Mouse (Mus musculus): ENCODE measurements around the gene Akr1c20. TPM values are rescaled to one million over a fixed set of nuclear protein-coding genes. Genes with fewer than 3 reads are reported as not detected.

Gene Akr1c20
- polyA plus RNA-seq (2014; fragmentation: Nextera tagmentation; extraction: Ambion mirVana), result not detected in 2 replicates

- H3K4me3 ChIP-seq (ENCODE audit: low read depth, low read length), result no peak within 1 kb of the TSS
- no peaks in the 10 kb centered on the region for H3K9me3 ChIP-seq (ENCODE audit: control insufficient read depth, low read length)
- 87% methylated on average over 2 of the region's 2 CpGs for WGBS
- no peaks in the 10 kb centered on the region for H3K4me1 ChIP-seq (ENCODE audit: control insufficient read depth, insufficient read depth, low read length)
- DNase-seq (ENCODE audit: low spot score) (no peak), ATAC-seq (ENCODE audit: insufficient read depth, low FRiP score, low TSS enrichment) (no peak)
- H3K9ac ChIP-seq (ENCODE audit: low read length), result no peak within 1 kb of the TSS
- H3K4me2 ChIP-seq (ENCODE audit: low read depth), result no peak within 1 kb of the TSS
- H3K27me3 ChIP-seq (ENCODE audit: control insufficient read depth, insufficient read depth, low read length), result no peaks in the 10 kb centered on the region
- H3K27ac ChIP-seq (ENCODE audit: low read depth, low read length), result no peak within 1 kb of the TSS
- H3K36me3 ChIP-seq (ENCODE audit: control insufficient read depth, insufficient read depth, low read length), result no peaks in the 10 kb centered on the region
Measured at GRCm38 (mm10) chr13:4523201-4523838, at the start of gene Akr1c20. Gene Akr1c20 (minus strand): TSS chr13:4523345.

GRCm38 (mm10) chr13:4565996-4566395 lies 42.9 kb upstream of the Akr1c20 start:
- WGBS, result 84% methylated on average over 2 of the region's 2 CpGs

GRCm38 (mm10) chr13:4560500-4560899 lies 37.4 kb upstream of the Akr1c20 start:
- Histone ChIP-seq H3K4me2 (ENCODE audit: low read depth) (no peak overlapping the region), H3K9me3 (ENCODE audit: control insufficient read depth, low read length) (no peaks in the 10 kb centered on the region), H3K36me3 (ENCODE audit: control insufficient read depth, insufficient read depth, low read length) (no peaks in the 10 kb centered on the region), H3K27me3 (ENCODE audit: control insufficient read depth, insufficient read depth, low read length) (no peaks in the 10 kb centered on the region), H3K27ac (ENCODE audit: low read depth, low read length) (no peak overlapping the region), H3K4me1 (ENCODE audit: control insufficient read depth, insufficient read depth, low read length) (no peaks in the 10 kb centered on the region), H3K4me3 (ENCODE audit: low read depth, low read length) (no peak overlapping the region), H3K9ac (ENCODE audit: low read length) (no peak overlapping the region)
- ATAC-seq (ENCODE audit: insufficient read depth, low FRiP score, low TSS enrichment), result no peak
- DNase-seq (ENCODE audit: low spot score), result no peak

More at GRCm38 (mm10) chr13:4565996-4566395, 42.9 kb upstream of the Akr1c20 start:
- H3K4me2 ChIP-seq (ENCODE audit: low read depth), result no peak overlapping the region
- H3K36me3 ChIP-seq (ENCODE audit: control insufficient read depth, insufficient read depth, low read length), result no peaks in the 10 kb centered on the region
- no peaks in the 10 kb centered on the region for H3K4me1 ChIP-seq (ENCODE audit: control insufficient read depth, insufficient read depth, low read length)
- H3K9me3 ChIP-seq (ENCODE audit: control insufficient read depth, low read length), result no peaks in the 10 kb centered on the region
- H3K4me3 ChIP-seq (ENCODE audit: low read depth, low read length), result no peak overlapping the region
- no peak overlapping the region for H3K9ac ChIP-seq (ENCODE audit: low read length)
- ATAC-seq (ENCODE audit: insufficient read depth, low FRiP score, low TSS enrichment) (no peak), DNase-seq (ENCODE audit: low spot score) (no peak)
- no peaks in the 10 kb centered on the region for H3K27me3 ChIP-seq (ENCODE audit: control insufficient read depth, insufficient read depth, low read length)
- no peak overlapping the region for H3K27ac ChIP-seq (ENCODE audit: low read depth, low read length)

- Histone ChIP-seq H3K9me3 (ENCODE audit: control insufficient read depth, low read length) (no peaks in the 10 kb centered on the region), H3K4me3 (ENCODE audit: low read depth, low read length) (no peak overlapping the region), H3K9ac (ENCODE audit: low read length) (no peak overlapping the region), H3K36me3 (ENCODE audit: control insufficient read depth, insufficient read depth, low read length) (no peaks in the 10 kb centered on the region), H3K4me1 (ENCODE audit: control insufficient read depth, insufficient read depth, low read length) (no peaks in the 10 kb centered on the region), H3K27me3 (ENCODE audit: control insufficient read depth, insufficient read depth, low read length) (no peaks in the 10 kb centered on the region), H3K4me2 (ENCODE audit: low read depth) (no peak overlapping the region), H3K27ac (ENCODE audit: low read depth, low read length) (no peak overlapping the region)
- ATAC-seq (ENCODE audit: insufficient read depth, low FRiP score, low TSS enrichment) (no peak), DNase-seq (ENCODE audit: low spot score) (no peak)
- WGBS, result 62% methylated on average over 1 of the region's 1 CpGs
Measured at GRCm38 (mm10) chr13:4559143-4559542, 36.0 kb upstream of the Akr1c20 start.

- ATAC-seq (ENCODE audit: insufficient read depth, low FRiP score, low TSS enrichment), result no peak
- WGBS, result 87% methylated on average over 2 of the region's 2 CpGs
Measured at GRCm38 (mm10) chr13:4514811-4515210, 8.3 kb downstream of the Akr1c20 start.

GRCm38 (mm10) chr13:4467896-4468295 lies 55.2 kb downstream of the Akr1c20 start:
- no peak overlapping the region for H3K9ac ChIP-seq (ENCODE audit: low read length)
- no peak overlapping the region for H3K27ac ChIP-seq (ENCODE audit: low read depth, low read length)
- no peak overlapping the region for H3K4me3 ChIP-seq (ENCODE audit: low read depth, low read length)
- 74% methylated on average over 1 of the region's 1 CpGs for WGBS
- ATAC-seq (ENCODE audit: insufficient read depth, low FRiP score, low TSS enrichment), result no peak
- no peak for DNase-seq (ENCODE audit: low spot score)
- H3K4me2 ChIP-seq (ENCODE audit: low read depth), result no peak overlapping the region
- H3K9me3 ChIP-seq (ENCODE audit: control insufficient read depth, low read length), result no peaks in the 10 kb centered on the region
- H3K4me1 ChIP-seq (ENCODE audit: control insufficient read depth, insufficient read depth, low read length), result no peaks in the 10 kb centered on the region
- no peaks in the 10 kb centered on the region for H3K36me3 ChIP-seq (ENCODE audit: control insufficient read depth, insufficient read depth, low read length)
- H3K27me3 ChIP-seq (ENCODE audit: control insufficient read depth, insufficient read depth, low read length), result no peaks in the 10 kb centered on the region

More at GRCm38 (mm10) chr13:4514811-4515210, 8.3 kb downstream of the Akr1c20 start:
- Histone ChIP-seq H3K27me3 (ENCODE audit: control insufficient read depth, insufficient read depth, low read length) (no peaks in the 10 kb centered on the region), H3K4me3 (ENCODE audit: low read depth, low read length) (no peak overlapping the region), H3K4me2 (ENCODE audit: low read depth) (no peak overlapping the region), H3K4me1 (ENCODE audit: control insufficient read depth, insufficient read depth, low read length) (no peaks in the 10 kb centered on the region), H3K9me3 (ENCODE audit: control insufficient read depth, low read length) (no peaks in the 10 kb centered on the region), H3K27ac (ENCODE audit: low read depth, low read length) (no peak overlapping the region), H3K9ac (ENCODE audit: low read length) (no peak overlapping the region), H3K36me3 (ENCODE audit: control insufficient read depth, insufficient read depth, low read length) (no peaks in the 10 kb centered on the region)
- no peak for DNase-seq (ENCODE audit: low spot score)

- Histone ChIP-seq H3K9me3 (ENCODE audit: control insufficient read depth, low read length) (no peaks in the 10 kb centered on the region), H3K27me3 (ENCODE audit: control insufficient read depth, insufficient read depth, low read length) (no peaks in the 10 kb centered on the region), H3K4me3 (ENCODE audit: low read depth, low read length) (no peak overlapping the region), H3K36me3 (ENCODE audit: control insufficient read depth, insufficient read depth, low read length) (no peaks in the 10 kb centered on the region), H3K27ac (ENCODE audit: low read depth, low read length) (no peak overlapping the region), H3K4me2 (ENCODE audit: low read depth) (no peak overlapping the region), H3K4me1 (ENCODE audit: control insufficient read depth, insufficient read depth, low read length) (no peaks in the 10 kb centered on the region), H3K9ac (ENCODE audit: low read length) (no peak overlapping the region)
- no peak for ATAC-seq (ENCODE audit: insufficient read depth, low FRiP score, low TSS enrichment)
- DNase-seq (ENCODE audit: low spot score), result no peak
- 92% methylated on average over 2 of the region's 2 CpGs for WGBS
Measured at GRCm38 (mm10) chr13:4465641-4466040, 57.5 kb downstream of the Akr1c20 start.

Other genes starting within 250 kb of the Akr1c20 start
- not detected in 2 replicates for gene Akr1c12, start 243.9 kb downstream of the Akr1c20 start, polyA plus RNA-seq (2014; fragmentation: Nextera tagmentation; extraction: Ambion mirVana)
- not detected in 2 replicates for gene Akr1c6, start 89.0 kb downstream of the Akr1c20 start, polyA plus RNA-seq (2014; fragmentation: Nextera tagmentation; extraction: Ambion mirVana)
- gene Akr1c21, start 50.7 kb upstream of the Akr1c20 start, polyA plus RNA-seq (2014; fragmentation: Nextera tagmentation; extraction: Ambion mirVana), result not detected in 2 replicates
- gene Akr1e1, start 85.8 kb upstream of the Akr1c20 start, polyA plus RNA-seq (2014; fragmentation: Nextera tagmentation; extraction: Ambion mirVana), result 49.9 and 51.1 TPM in 2 replicates

All from neural tube, embryonic 11.5 days (tissue).